ENCODE assay signal across 12 mouse cellular contexts in the genomic region with DNA sequence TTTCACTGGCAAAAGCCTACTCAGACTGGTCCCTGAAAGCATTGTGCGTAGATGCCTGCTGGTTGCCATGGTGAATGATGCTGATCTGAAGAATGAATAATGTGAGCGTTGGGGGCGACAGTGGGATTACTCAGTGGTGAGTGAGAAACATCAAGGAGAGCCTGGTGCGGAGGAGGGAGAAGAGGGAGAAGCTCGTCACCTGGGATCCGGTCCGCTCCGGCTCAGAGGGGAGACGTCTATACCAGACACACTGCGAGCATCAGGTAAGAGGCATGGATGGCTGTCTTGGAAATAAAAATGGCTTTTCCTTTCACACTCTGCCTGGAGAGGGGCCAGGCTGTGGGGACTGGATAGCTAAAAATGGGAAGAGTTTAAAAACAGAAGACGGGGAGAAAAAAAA. TPM values are rescaled to one million over a fixed set of nuclear protein-coding genes. Genes with fewer than 3 reads are reported as not detected.
DNase-seq lines count a peak whose midpoint lies in the region; ATAC-seq and TF ChIP-seq lines count a peak whose summit lies in the region.
"Had no signal": no experiment of that assay in that cellular context is flagged by ENCODE, and none has a peak within 500 bp of the region (broad histone marks: within the 10 kb centered on the region; RNA-seq: fewer than 3 reads in every experiment).

TSS of gene Fndc9 (plus strand) at position 198 of the 400 bp plus-strand sequence.

- no peaks in the 10 kb centered on the region for H3K27me3 ChIP-seq in neural tube, embryonic 13.5 days

- ATAC-seq in neural tube, embryonic 13.5 days (ENCODE audit: low read depth) = peak; percentile 50

- H3K27ac ChIP-seq in cortical plate, adult 2 months (ENCODE audit: insufficient read depth, low read length) = peak within 1 kb of the TSS; percentile 63
- H3K27ac ChIP-seq in neural tube, embryonic 13.5 days (replicated peaks) = peak within 1 kb of the TSS; percentile 33; the same call in 1 of the 2 replicates

- 0 out of 2 replicates have a peak, but pooled peaks have one; percentile 6 for TF ChIP-seq POLR2A in cortical plate, adult 2 months (IDR thresholded peaks at IDR 0.05; ENCODE audit: extremely low read depth, insufficient read depth, low read length)

- DNase-seq in frontal cortex, adult 2 months (ENCODE audit: extremely low spot score in 1 of 2, low spot score in 1 of 2) = peak; percentile 90 to 92
- peak; percentile 53 to 66 for DNase-seq in layer of hippocampus, postnatal 36 days
- no peak for DNase-seq in cerebellum, postnatal 14 days
- no peak for DNase-seq in kidney, postnatal 36 days
- no peak for DNase-seq in cerebellum, postnatal 25 days
- no peak for DNase-seq in adrenal gland, adult 8-10 months
- DNase-seq: gastrocnemius, postnatal 14 days; heart, postnatal 4 days; lung, postnatal 10 days; thymus, postnatal 14 days had no signal

- no peak for TF ChIP-seq CTCF in cortical plate, adult 2 months (IDR thresholded peaks at IDR 0.05; ENCODE audit: extremely low read depth, insufficient read depth, low read length)

- H3K4me1 ChIP-seq in cortical plate, adult 2 months (ENCODE audit: control insufficient read depth, insufficient read depth, low read length) = peaks cover 12% of the 10 kb centered on the region
- peaks cover 16% of the 10 kb centered on the region for H3K4me1 ChIP-seq in neural tube, embryonic 13.5 days (replicated peaks)

- no peak within 1 kb of the TSS for H3K4me2 ChIP-seq in neural tube, embryonic 13.5 days

- 53% methylated on average over 11 of the region's 11 CpGs for WGBS in neural tube, embryonic 13.5 days

- peaks cover 77% of the 10 kb centered on the region for H3K36me3 ChIP-seq in neural tube, embryonic 13.5 days

- H3K9me3 ChIP-seq in neural tube, embryonic 13.5 days = no peaks in the 10 kb centered on the region

- H3K4me3 ChIP-seq in cortical plate, adult 2 months (ENCODE audit: insufficient read depth, low read length) = 0 out of 2 replicates have a peak within 1 kb of the TSS, but pooled peaks have one; percentile 0
- no peak within 1 kb of the TSS for H3K4me3 ChIP-seq in neural tube, embryonic 13.5 days

- no peak within 1 kb of the TSS; the same call in 1 of the 2 replicates for H3K9ac ChIP-seq in neural tube, embryonic 13.5 days

RNA-seq across cellular contexts. Expression of gene Fndc9, which starts in this region (rescaled TPM):
- 0.61 and 0.96 TPM in 2 replicates for polyA plus RNA-seq in cortical plate, adult 2 months (2012; rRNA removed)
- polyA plus RNA-seq in frontal cortex, adult 2 months (2012; rRNA removed) = 0.68 and 0.71 TPM in 2 replicates
- 1 to 10 TPM in 1 of 2 experiments, under 1 TPM in 1; 0.92 to 1.3 TPM for total RNA-seq in layer of hippocampus, postnatal 36 days (2021)
- 0.46 and 0.84 TPM in 2 replicates for polyA plus RNA-seq in neural tube, embryonic 13.5 days (2015; fragmentation: Nextera tagmentation; extraction: Ambion mirVana)
- total RNA-seq in adrenal gland, adult 8-10 months (2022) = not detected
- total RNA-seq: gastrocnemius, postnatal 14 days; heart, postnatal 4 days had no signal

Comparison
In these comparisons a context has a peak if more than half of its experiments do, and no peak if none do; other contexts are left out.
1. Peak in DNase-seq in frontal cortex, adult 2 months; RNA of the gene not detected or under 1 TPM.
2. Peak in ATAC-seq and H3K27ac ChIP-seq in neural tube, embryonic 13.5 days; RNA of the gene not detected or under 1 TPM.
3. DNase-seq: peak in layer of hippocampus, postnatal 36 days (2 of 2); none in cerebellum, postnatal 14 days (0 of 2), kidney, postnatal 36 days (0 of 2), cerebellum, postnatal 25 days (0 of 2) and adrenal gland, adult 8-10 months (single experiment).